Mouse (Mus musculus): ENCODE data around the gene Tm2d3.

Gene Tm2d3

DNA sequence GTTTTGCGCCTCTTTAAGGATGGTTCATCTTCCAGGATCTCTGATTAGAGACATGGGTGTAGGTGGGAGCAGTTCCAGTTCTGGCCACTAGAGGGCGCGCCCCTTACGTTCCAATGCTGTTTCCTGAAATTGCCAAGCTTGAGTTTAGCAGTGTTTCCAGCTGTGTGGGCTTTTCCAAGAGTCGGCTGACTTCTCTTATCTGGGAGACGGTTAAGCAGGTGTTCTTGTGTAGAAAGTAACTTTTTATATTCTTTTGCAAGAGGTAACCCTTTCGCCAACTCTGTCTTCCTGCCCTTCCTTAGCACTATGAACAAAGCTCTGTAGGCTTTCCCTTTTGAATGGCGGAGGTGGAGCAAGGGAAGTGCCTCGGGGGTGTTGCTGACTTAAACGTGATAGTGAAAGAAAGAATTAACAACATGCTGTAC is 13.9 kb downstream of the Tm2d3 start:
- peak; percentile 47 for DNase-seq (ENCODE audit: low read depth)

DNA sequence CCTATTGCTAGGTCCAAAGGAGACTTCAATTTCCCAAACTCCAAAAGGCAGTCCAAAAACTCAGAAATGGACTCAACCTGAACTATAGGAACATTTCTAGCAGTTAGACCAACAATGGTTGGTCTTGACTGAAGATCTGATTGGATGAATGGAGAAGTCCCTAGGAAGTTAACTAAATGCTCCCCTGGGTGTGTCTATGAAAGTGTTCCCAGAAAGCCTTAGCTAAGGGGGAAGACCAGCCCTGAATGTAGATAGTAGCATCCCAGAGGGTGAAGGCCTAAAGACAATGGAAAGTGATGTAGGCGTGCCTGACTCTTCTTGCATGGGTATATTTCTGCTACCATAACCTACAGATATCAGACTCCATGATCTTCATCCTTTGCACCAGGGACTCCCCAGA is 17.5 kb downstream of the Tm2d3 start:
- no peak for DNase-seq (ENCODE audit: low read depth)

DNA sequence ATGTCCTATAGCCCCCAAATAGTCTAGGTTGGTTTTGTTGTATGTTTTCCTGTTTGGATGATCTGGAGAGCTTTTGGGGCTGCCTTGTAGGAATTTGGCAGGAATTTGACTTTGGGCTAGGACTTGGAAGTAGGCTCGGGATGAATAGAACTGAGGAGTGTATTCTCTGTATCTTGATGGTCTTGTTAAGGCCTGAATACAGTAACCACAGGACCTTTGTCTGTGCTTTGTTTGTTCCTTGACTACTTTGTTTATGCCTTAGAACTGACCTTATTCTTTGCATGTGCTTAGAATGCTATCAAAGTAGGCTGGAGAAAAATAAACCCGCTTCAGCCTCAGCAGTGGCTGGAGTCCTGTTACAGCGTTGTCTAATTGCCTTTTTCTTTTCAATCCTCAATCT is 19.3 kb downstream of the Tm2d3 start:
- DNase-seq (ENCODE audit: low read depth): no peak

DNA sequence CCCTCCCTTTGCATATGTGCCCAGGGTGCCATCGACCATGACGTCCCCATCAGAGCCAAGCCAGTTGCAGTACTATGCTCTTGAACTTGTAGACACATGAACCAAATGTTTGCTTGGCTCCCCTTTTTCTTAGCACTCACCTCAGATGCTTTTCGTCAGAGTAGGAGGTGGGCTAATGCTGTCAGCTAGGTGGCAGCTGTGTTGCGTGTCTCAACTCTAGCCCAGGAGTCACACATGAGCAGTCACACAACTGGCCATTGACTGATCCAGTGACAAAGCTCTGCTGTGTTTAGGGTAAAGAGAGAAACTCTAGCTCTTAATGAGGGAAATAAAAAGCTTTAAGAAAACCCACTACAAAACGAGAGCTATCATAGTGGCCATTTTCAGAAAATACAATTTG is 22.8 kb downstream of the Tm2d3 start:
- DNase-seq (ENCODE audit: low read depth): no peak

DNA sequence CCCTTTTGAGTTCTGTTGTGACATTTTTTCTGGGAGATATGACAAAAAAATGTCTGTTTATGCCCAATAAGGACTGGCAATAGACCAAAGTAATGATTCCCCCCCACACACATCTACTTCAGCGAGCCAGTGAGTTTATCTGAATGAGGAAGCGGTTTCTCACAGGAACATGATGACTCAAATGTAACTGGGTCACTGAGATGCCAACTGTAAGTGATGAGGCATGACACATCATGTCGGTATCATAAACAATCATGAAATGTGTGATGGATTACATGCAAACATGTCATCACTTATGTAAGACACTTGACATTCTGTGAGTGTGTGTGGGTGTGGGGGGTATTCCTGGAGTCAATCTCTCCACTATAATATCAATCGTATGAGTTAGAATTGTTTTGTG is 23.3 kb downstream of the Tm2d3 start:
- DNase-seq (ENCODE audit: low read depth): no peak

DNA sequence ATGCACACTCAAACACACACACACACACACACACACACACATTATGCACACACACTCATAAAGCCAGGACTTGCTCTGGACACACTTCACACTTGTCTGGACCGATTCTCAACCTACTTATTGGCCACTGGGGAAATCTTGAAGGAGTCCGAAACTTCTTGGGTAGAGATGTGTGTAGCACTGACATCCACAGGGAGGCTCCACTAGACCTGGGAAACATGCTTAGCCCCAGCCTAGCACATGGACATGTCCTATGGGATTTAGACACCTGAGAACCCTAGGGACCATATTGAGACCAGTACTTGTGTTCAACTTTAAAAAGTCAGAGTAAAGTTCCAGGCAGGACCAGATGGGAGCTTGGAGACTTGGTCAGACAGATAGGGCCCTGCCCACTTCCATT is 43.1 kb downstream of the Tm2d3 start:
- DNase-seq (ENCODE audit: low read depth): no peak

DNA sequence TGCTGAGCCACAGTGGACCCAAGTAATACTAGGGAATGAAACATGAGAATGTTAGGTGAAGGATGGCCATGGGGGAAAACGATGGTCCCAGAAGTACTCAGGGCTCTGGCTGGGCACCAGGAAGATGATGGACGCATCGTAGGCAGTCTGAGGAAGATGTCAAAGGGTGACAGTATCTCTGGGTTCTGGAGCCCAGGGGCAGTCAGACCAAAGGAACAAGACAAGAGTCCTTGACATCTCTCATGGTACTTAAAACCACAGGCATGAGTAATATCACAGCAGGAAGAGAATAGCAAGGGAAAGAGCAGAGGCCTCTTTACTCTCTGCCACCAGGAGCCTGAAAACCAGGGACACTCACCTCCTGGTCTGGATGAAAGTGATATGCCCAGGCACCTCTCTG is 44.3 kb downstream of the Tm2d3 start:
- DNase-seq (ENCODE audit: low read depth): no peak

DNA sequence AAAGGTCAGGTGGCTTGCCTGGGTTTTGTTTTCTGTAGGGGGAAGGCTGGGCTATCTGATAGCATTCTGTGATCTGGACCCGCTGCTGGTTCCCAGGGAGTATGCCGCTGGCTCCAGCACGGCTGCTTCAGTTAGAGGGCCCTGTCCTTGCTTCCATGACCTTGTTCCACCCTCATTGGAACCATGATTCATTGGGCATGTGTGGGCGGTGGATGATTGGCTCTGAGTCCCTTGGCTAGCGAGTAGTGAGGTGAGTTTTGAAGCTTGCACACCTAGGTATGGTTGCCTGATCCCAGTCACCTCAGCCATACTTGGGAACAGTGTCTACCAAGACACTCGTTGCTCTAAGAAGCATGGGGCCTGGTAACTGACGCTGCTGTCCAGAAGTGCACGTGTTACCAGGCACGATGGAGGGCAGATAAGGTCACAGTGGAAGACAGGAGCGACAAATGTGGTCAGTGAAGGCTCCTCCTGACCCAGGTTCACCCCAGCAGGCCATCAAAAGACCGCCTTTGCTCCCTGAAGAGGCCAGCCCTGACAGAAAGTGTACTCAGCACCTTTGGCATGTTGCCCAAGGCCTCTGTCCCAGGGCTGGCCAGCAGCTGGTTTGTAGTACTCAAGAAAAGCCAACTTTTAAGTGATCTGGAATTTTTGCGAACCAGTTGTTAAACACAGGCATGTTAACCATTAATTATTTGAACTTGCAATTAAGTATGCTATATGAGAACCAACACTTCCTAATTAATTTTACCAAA is 46.5 kb downstream of the Tm2d3 start:
- DNase-seq (ENCODE audit: low read depth): no peak

DNA sequence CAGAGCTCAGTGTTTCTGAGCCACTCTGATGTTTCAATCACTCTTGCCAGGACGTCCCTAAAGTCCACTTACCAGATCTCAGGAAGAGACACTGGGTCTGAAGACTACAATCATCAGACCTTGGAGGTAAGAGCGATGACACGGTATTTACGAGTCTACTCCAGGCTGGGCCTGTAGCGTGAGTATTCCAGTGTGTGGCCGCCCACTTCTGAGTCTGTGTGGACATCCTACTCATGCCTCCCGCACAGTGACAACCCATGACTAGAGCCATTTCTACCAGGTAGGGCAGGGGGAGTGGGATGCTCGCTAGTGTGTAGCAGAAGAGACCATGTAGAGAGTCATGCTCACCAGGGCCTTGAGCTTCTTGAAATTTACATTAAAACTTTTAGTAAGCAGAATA is 51.9 kb downstream of the Tm2d3 start:
- DNase-seq (ENCODE audit: low read depth): no peak

DNA sequence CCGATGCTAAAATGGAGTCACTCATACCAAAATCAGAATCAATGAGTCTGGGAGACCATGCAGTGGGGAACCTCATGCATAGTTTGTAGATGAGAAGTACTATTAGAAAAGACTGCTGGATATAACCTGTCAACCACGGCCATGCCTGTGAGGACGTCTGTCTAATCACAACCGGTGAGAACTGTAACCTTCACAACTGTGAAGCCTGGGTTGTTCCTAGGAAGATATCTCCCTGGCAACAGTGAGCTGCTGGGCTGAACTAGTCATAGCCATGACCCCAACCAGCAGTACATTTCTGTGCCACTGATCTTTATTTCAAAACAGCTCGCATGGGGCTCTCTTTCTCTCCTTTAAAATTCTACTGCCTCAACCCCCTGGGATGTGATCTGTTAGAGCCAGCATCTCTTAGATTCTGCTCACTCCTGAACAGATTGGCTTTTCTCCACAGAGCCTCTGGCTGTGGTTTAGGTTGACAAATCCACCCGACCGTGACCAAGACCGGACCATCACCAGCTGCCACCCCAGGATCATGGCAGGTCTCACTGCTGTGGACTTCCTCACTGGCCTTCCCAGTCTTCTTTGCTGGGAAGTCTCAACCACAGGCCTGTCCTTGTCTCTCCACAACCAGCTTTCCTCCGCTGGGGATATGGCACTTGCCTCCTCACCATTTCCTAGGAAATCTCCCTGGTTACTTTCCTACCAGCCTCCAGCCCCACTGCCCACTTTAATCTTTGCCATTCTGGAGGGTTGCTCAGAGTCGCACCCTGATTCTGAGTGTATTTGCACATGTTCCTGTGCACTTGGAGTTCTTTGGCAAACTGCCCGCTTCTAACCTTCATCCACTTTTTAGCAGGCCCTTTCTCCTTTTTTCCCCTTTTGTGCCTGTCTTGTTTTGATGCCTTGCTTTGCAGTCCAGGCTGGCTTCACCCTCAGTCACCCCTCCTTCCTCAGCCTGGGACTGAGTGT is 57.3 kb downstream of the Tm2d3 start:
- no peak for DNase-seq (ENCODE audit: low read depth)

Measured in fibroblast of lung, adult 2 months (primary cell).